Mouse (Mus musculus): ENCODE measurements around the gene Dcst2. TPM values are rescaled to one million over a fixed set of nuclear protein-coding genes. Genes with fewer than 3 reads are reported as not detected.

Gene Dcst2
- polyA plus RNA-seq, 1 experiment from 2014 or later = not detected

- WGBS (ENCODE audit: missing documents) = 0% methylated on average over 34 of the region's 39 CpGs
- Histone ChIP-seq H3K79me2 (ENCODE audit: inconsistent target) (peaks cover 63% of the 10 kb centered on the region), H3K27ac (peak within 1 kb of the TSS; percentile 96), H3K4me3 (ENCODE audit: inconsistent target) (peak within 1 kb of the TSS; percentile 93), H3K36me3 (ENCODE audit: inconsistent target) (no peaks in the 10 kb centered on the region; the same call in 1 of the 2 replicates)
Measured at GRCm38 (mm10) chr3:89418170-89418860, 56.5 kb downstream of the Dcst2 start, which contains the start of the genes Cks1b and Shc1. TSS of gene Cks1b (minus strand) at chr3:89418383. TSS of gene Shc1 (plus strand) at chr3:89418443.

GRCm38 (mm10) chr3:89418861-89419250 lies 57.1 kb downstream of the Dcst2 start:
- Histone ChIP-seq H3K4me3 (ENCODE audit: inconsistent target) (peak overlapping the region; percentile 93), H3K79me2 (ENCODE audit: inconsistent target) (peaks cover 68% of the 10 kb centered on the region), H3K27ac (peak overlapping the region; percentile 96), H3K36me3 (ENCODE audit: inconsistent target) (peaks cover 5% of the 10 kb centered on the region; the same call in 1 of the 2 replicates)
- 1% methylated on average over 16 of the region's 16 CpGs for WGBS (ENCODE audit: missing documents)

DNA sequence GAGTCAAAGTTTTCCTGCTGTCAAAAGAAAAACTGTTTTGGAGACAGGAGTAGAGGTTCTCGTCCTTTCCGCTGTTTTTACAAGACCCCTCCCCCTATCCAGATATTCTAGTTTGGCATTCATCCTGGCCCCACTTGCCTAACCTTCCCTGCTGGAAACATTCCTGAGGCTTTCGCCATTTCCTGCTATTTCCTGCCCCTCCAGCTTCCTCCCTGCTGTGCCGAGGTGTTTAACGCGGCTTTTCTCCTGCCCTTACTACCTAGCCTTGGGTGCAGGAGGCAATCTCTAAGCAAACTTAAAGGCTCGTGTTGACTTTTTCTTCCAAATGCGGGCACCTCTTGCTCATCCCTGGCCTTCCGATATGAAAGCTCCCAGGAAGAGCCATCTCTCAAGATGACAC lies 57.8 kb downstream of the Dcst2 start:
- 10% methylated on average over 9 of the region's 9 CpGs for WGBS (ENCODE audit: missing documents)
- H3K27ac ChIP-seq = peak overlapping the region; percentile 96
- H3K36me3 ChIP-seq (ENCODE audit: inconsistent target) = peaks cover 12% of the 10 kb centered on the region
- peaks cover 75% of the 10 kb centered on the region for H3K79me2 ChIP-seq (ENCODE audit: inconsistent target)
- peak overlapping the region; percentile 93 for H3K4me3 ChIP-seq (ENCODE audit: inconsistent target)

GRCm38 (mm10) chr3:89419981-89420380 lies 58.2 kb downstream of the Dcst2 start:
- Histone ChIP-seq H3K79me2 (ENCODE audit: inconsistent target) (peaks cover 79% of the 10 kb centered on the region), H3K4me3 (ENCODE audit: inconsistent target) (peak overlapping the region; percentile 93), H3K27ac (peak overlapping the region; percentile 96), H3K36me3 (ENCODE audit: inconsistent target) (peaks cover 16% of the 10 kb centered on the region)
- WGBS (ENCODE audit: missing documents) = 46% methylated on average over 3 of the region's 3 CpGs

GRCm38 (mm10) chr3:89420421-89420820 lies 58.6 kb downstream of the Dcst2 start:
- H3K27ac ChIP-seq = peak overlapping the region; percentile 33
- H3K79me2 ChIP-seq (ENCODE audit: inconsistent target) = peaks cover 81% of the 10 kb centered on the region
- H3K4me3 ChIP-seq (ENCODE audit: inconsistent target) = no peak overlapping the region
- WGBS (ENCODE audit: missing documents) = 17% methylated on average over 1 of the region's 2 CpGs
- peaks cover 19% of the 10 kb centered on the region for H3K36me3 ChIP-seq (ENCODE audit: inconsistent target)

GRCm38 (mm10) chr3:89421002-89421774 lies 59.4 kb downstream of the Dcst2 start:
- Histone ChIP-seq H3K79me2 (ENCODE audit: inconsistent target) (peaks cover 74% of the 10 kb centered on the region), H3K4me3 (ENCODE audit: inconsistent target) (no peak overlapping the region; the same call in 1 of the 2 replicates), H3K27ac (peak overlapping the region; percentile 33), H3K36me3 (ENCODE audit: inconsistent target) (peaks cover 25% of the 10 kb centered on the region)
- WGBS (ENCODE audit: missing documents) = 18% methylated on average over 9 of the region's 11 CpGs

- 33% methylated on average over 17 of the region's 22 CpGs for WGBS (ENCODE audit: missing documents)
- Histone ChIP-seq H3K27ac (peak overlapping the region; percentile 33), H3K4me3 (ENCODE audit: inconsistent target) (no peak overlapping the region; the same call in 1 of the 2 replicates), H3K79me2 (ENCODE audit: inconsistent target) (peaks cover 66% of the 10 kb centered on the region), H3K36me3 (ENCODE audit: inconsistent target) (peaks cover 32% of the 10 kb centered on the region)
Measured at GRCm38 (mm10) chr3:89421810-89422473, 60.2 kb downstream of the Dcst2 start.

- Histone ChIP-seq H3K36me3 (ENCODE audit: inconsistent target) (peaks cover 39% of the 10 kb centered on the region), H3K27ac (0 out of 2 replicates have a peak overlapping the region, but pooled peaks have one; percentile 10), H3K4me3 (ENCODE audit: inconsistent target) (no peak overlapping the region), H3K79me2 (ENCODE audit: inconsistent target) (peaks cover 59% of the 10 kb centered on the region)
- 35% methylated on average over 6 of the region's 6 CpGs for WGBS (ENCODE audit: missing documents)
Measured at GRCm38 (mm10) chr3:89422556-89423205, 60.9 kb downstream of the Dcst2 start.

GRCm38 (mm10) chr3:89424416-89425140 lies 62.8 kb downstream of the Dcst2 start:
- WGBS (ENCODE audit: missing documents) = 92% methylated on average over 5 of the region's 5 CpGs
- H3K4me3 ChIP-seq (ENCODE audit: inconsistent target) = no peak overlapping the region
- peaks cover 47% of the 10 kb centered on the region for H3K79me2 ChIP-seq (ENCODE audit: inconsistent target)
- peaks cover 43% of the 10 kb centered on the region for H3K36me3 ChIP-seq (ENCODE audit: inconsistent target)
- H3K27ac ChIP-seq = no peak overlapping the region

GRCm38 (mm10) chr3:89425141-89425525 lies 63.4 kb downstream of the Dcst2 start:
- peaks cover 43% of the 10 kb centered on the region for H3K36me3 ChIP-seq (ENCODE audit: inconsistent target)

GRCm38 (mm10) chr3:89425876-89426275 lies 64.1 kb downstream of the Dcst2 start:
- H3K79me2 ChIP-seq (ENCODE audit: inconsistent target) = peaks cover 38% of the 10 kb centered on the region
- H3K27ac ChIP-seq = no peak overlapping the region
- peaks cover 43% of the 10 kb centered on the region for H3K36me3 ChIP-seq (ENCODE audit: inconsistent target)
- H3K4me3 ChIP-seq (ENCODE audit: inconsistent target) = no peak overlapping the region
- 97% methylated on average over 4 of the region's 4 CpGs for WGBS (ENCODE audit: missing documents)

More at GRCm38 (mm10) chr3:89425141-89425525, 63.4 kb downstream of the Dcst2 start:
- WGBS (ENCODE audit: missing documents) = 92% methylated on average over 4 of the region's 5 CpGs
- Histone ChIP-seq H3K27ac (no peak overlapping the region), H3K4me3 (ENCODE audit: inconsistent target) (no peak overlapping the region), H3K79me2 (ENCODE audit: inconsistent target) (peaks cover 41% of the 10 kb centered on the region)

Data from macrophage (primary cell).